Comparison of ENCODE assay signal across 8 mouse cellular contexts in genomic region chr4:102511511-102511910, GRCm38 (mm10).
DNase-seq lines count a peak whose midpoint lies in the region; ATAC-seq lines count a peak whose summit lies in the region.

No protein-coding gene starts in this region.

- H3K9ac ChIP-seq in hindbrain, embryonic 11.5 days (ENCODE audit: low read depth, low read length), result peak overlapping the region; percentile 15; the same call in 1 of the 2 replicates
- peak overlapping the region; percentile 29; the same call in 1 of the 2 replicates for H3K9ac ChIP-seq in lung, embryonic 15.5 days

- H3K9me3 ChIP-seq in hindbrain, embryonic 11.5 days (ENCODE audit: control insufficient read depth, low read length), result no peaks in the 10 kb centered on the region
- no peaks in the 10 kb centered on the region for H3K9me3 ChIP-seq in lung, embryonic 15.5 days

- ATAC-seq in hindbrain, embryonic 11.5 days (ENCODE audit: low FRiP score), result peak; percentile 57; the same call in 1 of the 2 replicates
- peak; percentile 87 for ATAC-seq in lung, embryonic 15.5 days (ENCODE audit: borderline replicate concordance, extremely low read depth, low FRiP score, low TSS enrichment)
- no peak for ATAC-seq in erythroblast, adult 5-6 weeks (replicated peaks; ENCODE audit: low FRiP score, poor library complexity, severe bottlenecking)

- peak overlapping the region; percentile 20 for H3K4me2 ChIP-seq in hindbrain, embryonic 11.5 days (replicated peaks; ENCODE audit: low read depth, low read length)
- peak overlapping the region; percentile 53 for H3K4me2 ChIP-seq in lung, embryonic 15.5 days

- H3K27ac ChIP-seq in hindbrain, embryonic 11.5 days (ENCODE audit: low read depth, low read length), result peak overlapping the region; percentile 56; the same call in 1 of the 2 replicates
- peak overlapping the region; percentile 86 for H3K27ac ChIP-seq in lung, embryonic 15.5 days

- 18% methylated on average over 11 of the region's 11 CpGs for WGBS in hindbrain, embryonic 11.5 days
- 2% methylated on average over 11 of the region's 11 CpGs for WGBS in lung, embryonic 15.5 days

- H3K27me3 ChIP-seq in hindbrain, embryonic 11.5 days (ENCODE audit: control insufficient read depth, insufficient read depth, low read length), result no peaks in the 10 kb centered on the region
- H3K27me3 ChIP-seq in lung, embryonic 15.5 days, result no peaks in the 10 kb centered on the region

- H3K4me3 ChIP-seq in hindbrain, embryonic 11.5 days (ENCODE audit: low read depth, low read length), result no peak overlapping the region
- peak overlapping the region; percentile 22 for H3K4me3 ChIP-seq in lung, embryonic 15.5 days

- 0 out of 2 replicates have a peak, but pooled peaks cover 3% of the 10 kb centered on the region for H3K4me1 ChIP-seq in hindbrain, embryonic 11.5 days (replicated peaks; ENCODE audit: control insufficient read depth, insufficient read depth, low read length)
- peaks cover 22% of the 10 kb centered on the region for H3K4me1 ChIP-seq in lung, embryonic 15.5 days

- DNase-seq in urinary bladder, adult 18-20 months (ENCODE audit: low spot score in 2 of 2), result peak; percentile 33 to 41
- DNase-seq in urinary bladder, postnatal 10 days (ENCODE audit: low spot score), result no peak
- peak; percentile 17 to 33 for DNase-seq in frontal cortex, postnatal 25 days (ENCODE audit: low spot score in 2 of 2)
- peak; percentile 33 for DNase-seq in hindbrain, embryonic 11.5 days (ENCODE audit: low spot score)
- peak; percentile 27 to 39 for DNase-seq in layer of hippocampus, postnatal 10 days (ENCODE audit: low spot score in 2 of 2)
- peak; percentile 55 to 64 for DNase-seq in right cerebral cortex, postnatal 10 days (ENCODE audit: low spot score in 2 of 2)

- no peaks in the 10 kb centered on the region for H3K36me3 ChIP-seq in hindbrain, embryonic 11.5 days (ENCODE audit: control insufficient read depth, insufficient read depth, low read length)
- no peaks in the 10 kb centered on the region for H3K36me3 ChIP-seq in lung, embryonic 15.5 days
